Mouse (Mus musculus): ENCODE measurements around the gene Mcrip2.

DNA sequence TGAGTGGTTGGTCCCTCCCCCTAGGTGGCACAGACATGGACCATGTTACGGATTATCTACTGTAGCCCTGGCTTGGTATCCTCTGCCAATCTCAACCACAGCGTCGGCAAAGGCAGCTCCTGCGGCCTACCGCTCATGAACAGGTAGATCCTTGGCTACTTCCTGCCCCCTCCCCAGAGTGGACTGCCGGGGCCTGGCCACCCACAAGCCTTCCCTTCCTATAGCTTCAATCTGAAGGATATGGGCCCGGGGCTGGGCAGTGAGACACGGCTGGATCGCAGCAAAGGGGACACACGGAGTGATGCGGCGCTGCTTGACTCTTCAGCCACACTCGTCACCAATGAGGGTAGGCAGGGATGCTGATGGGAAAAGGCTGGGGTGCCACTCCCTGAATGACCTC, 41.6 kb downstream of the Mcrip2 start:
- no peak for TF ChIP-seq CTCF (IDR thresholded peaks at IDR 0.05; ENCODE audit: low read depth)
- TF ChIP-seq EP300 (optimal IDR thresholded peaks at IDR 0.05): no peak
